Mouse (Mus musculus) G1E (cell line): ENCODE data around the gene Hoxc11. TPM values are rescaled to one million over a fixed set of nuclear protein-coding genes. Genes with fewer than 3 reads are reported as not detected.

Experiments
- ATAC-seq: 2 replicates; pipeline ENCODE4 v1.8.0; 2016; ENCODE audit warnings: mild to moderate bottlenecking; ENCODE audit not compliant: insufficient number of reproducible peaks, poor library complexity, low FRiP score, severe bottlenecking; ENCODE audit errors: extremely low read depth
- DNase-seq: peaks from one replicate; pipeline ENCODE4 v3.0.0; 2012; ENCODE audit warnings: low spot score
- H3K27me3 ChIP-seq: 2 replicates; pipeline ENCODE4 v1.6.1; 2012; ENCODE audit warnings: mild to moderate bottlenecking, low read length, inconsistent platforms; ENCODE audit not compliant: insufficient read depth
- H3K36me3 ChIP-seq: replicated peaks from 2 replicates; pipeline ENCODE3; 2012; ENCODE audit warnings: mild to moderate bottlenecking, inconsistent platforms
- H3K4me1 ChIP-seq: 2 replicates; pipeline ENCODE4 v1.6.1; 2012; ENCODE audit warnings: low read depth, low read length, inconsistent platforms, mixed read lengths; ENCODE audit not compliant: insufficient read depth
- H3K4me3 ChIP-seq: 2 replicates; pipeline ENCODE4 v1.5.1; 2012; ENCODE audit warnings: low read depth, mild to moderate bottlenecking, inconsistent platforms, low read length, moderate library complexity, mixed read lengths
- H3K9me3 ChIP-seq: replicated peaks from 2 replicates; pipeline ENCODE4 v1.6.1; 2012; ENCODE audit warnings: inconsistent platforms
- CTCF ChIP-seq: IDR thresholded peaks from 2 replicates; pipeline ENCODE4 v1.5.1; 2012; ENCODE audit warnings: low read depth, low read length, inconsistent platforms, mixed read lengths
- GATA1 ChIP-seq: IDR thresholded peaks from 2 replicates; pipeline ENCODE4 v1.6.1; 2012; ENCODE audit warnings: borderline replicate concordance, low read length, inconsistent platforms, mixed read lengths
- GATA2 ChIP-seq: IDR thresholded peaks from 2 replicates; pipeline ENCODE4 v1.6.1; 2012; ENCODE audit warnings: low read depth, low read length, inconsistent platforms, borderline replicate concordance
- POLR2AphosphoS5 ChIP-seq: IDR thresholded peaks from 2 replicates; pipeline ENCODE4 v1.6.1; 2012; ENCODE audit warnings: low read depth, low read length, inconsistent platforms; ENCODE audit not compliant: insufficient replicate concordance
- TAL1 ChIP-seq: conservative IDR thresholded peaks from 2 replicates; pipeline ENCODE4 v1.6.1; 2012; ENCODE audit warnings: low read depth, low read length, inconsistent platforms, mixed read lengths
- polyA plus RNA-seq: library from polyadenylated mRNA; stranded (reverse); fragments of >175 nt; gene quantifications from 2 replicates; pipeline ENCODE4 v1.2.3, GENCODE M21; 2012
- total RNA-seq, 2 experiments: library from RNA; stranded (forward) in 1 of 2; stranded (reverse) in 1 of 2; fragments of 200-1000 nt in 1 of 2; fragments of >200 nt in 1 of 2; fragmentation: Nextera tagmentation in 1 of 2; gene quantifications; 2 replicates each; pipeline ENCODE4 v1.2.3; 2014 to 2017

Gene Hoxc11
- total and polyA plus RNA-seq, 3 experiments = 0.22 TPM; not detected in 2

DNA sequence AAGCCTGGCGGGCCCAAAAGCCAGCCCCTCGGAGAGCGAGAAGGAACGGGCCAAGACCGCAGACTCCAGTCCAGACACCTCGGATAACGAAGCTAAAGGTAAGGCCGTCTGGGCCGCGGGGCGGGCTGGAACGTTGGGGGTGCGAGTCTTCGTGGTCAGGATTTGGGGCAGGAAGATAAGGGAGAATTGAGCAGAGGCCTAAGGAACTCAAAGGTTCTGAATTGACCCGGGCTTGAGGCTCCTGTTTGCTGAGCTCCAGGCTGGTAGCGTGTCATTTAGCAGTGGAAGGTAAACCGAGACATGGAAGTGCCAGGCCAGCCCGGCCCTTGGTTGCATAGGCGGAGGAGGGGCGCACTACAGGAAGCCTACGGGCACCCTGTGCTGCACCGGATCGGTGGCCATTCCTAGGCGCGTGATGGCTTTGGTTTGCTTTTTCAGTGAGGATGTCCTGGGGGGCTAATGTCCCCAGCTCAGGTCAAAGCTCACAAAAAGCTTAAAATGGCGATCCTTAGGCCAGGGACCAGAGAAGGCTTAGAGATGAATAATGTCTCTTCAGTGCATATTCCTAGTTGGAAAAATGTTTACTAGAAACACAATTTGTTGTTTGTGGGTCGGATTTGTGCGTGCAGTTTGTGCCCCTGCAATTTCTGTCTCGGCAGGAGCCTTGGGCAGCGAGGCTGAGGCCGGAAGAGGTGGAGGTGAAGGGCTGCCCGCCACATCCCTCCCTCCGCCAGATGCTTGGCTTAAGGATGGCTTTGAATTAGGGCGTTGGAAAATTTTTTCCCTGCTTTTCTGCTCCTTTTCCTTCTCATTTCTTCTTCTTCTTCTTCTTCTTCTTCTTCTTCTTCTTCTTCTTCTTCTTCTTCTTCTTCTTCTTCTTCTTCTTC, 13.5 kb downstream of the Hoxc11 start:
- H3K9me3 ChIP-seq = no peaks in the 10 kb centered on the region
- TF ChIP-seq TAL1 (no peak), POLR2AphosphoS5 (no peak), CTCF (no peak), GATA2 (no peak), GATA1 (no peak)
- no peak for DNase-seq
- peaks cover 92% of the 10 kb centered on the region for H3K27me3 ChIP-seq
- ATAC-seq = no peak
- peak overlapping the region; percentile 65; the same call in 1 of the 2 replicates for H3K4me3 ChIP-seq
- no peaks in the 10 kb centered on the region for H3K36me3 ChIP-seq
- peaks cover 47% of the 10 kb centered on the region for H3K4me1 ChIP-seq

- H3K4me3 ChIP-seq = no peak overlapping the region
- H3K4me1 ChIP-seq = peaks cover 39% of the 10 kb centered on the region
- DNase-seq (no peak), ATAC-seq (no peak)
- H3K9me3 ChIP-seq = no peaks in the 10 kb centered on the region
- H3K36me3 ChIP-seq = no peaks in the 10 kb centered on the region
- H3K27me3 ChIP-seq = peaks cover 92% of the 10 kb centered on the region
- TF ChIP-seq GATA1 (no peak), TAL1 (no peak), CTCF (no peak), GATA2 (no peak), POLR2AphosphoS5 (no peak)
Observed at GRCm38 (mm10) chr15:102969296-102969695, 15.1 kb downstream of the Hoxc11 start.

DNA sequence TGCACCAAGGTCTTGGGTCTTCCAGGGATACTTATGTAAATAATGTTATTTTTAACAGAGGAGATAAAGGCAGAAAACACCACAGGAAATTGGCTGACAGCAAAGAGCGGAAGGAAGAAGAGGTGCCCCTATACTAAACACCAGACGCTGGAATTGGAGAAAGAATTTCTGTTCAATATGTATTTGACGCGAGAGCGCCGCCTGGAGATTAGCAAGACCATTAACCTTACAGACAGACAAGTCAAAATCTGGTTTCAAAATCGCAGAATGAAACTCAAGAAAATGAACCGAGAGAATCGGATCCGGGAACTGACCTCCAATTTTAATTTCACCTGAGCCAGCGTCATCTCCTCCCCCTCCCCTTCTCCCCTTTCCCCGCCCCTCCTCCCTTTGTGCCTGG, 16.5 kb downstream of the Hoxc11 start:
- Histone ChIP-seq H3K9me3 (no peaks in the 10 kb centered on the region), H3K4me3 (no peak overlapping the region), H3K36me3 (no peaks in the 10 kb centered on the region), H3K27me3 (peaks cover 90% of the 10 kb centered on the region), H3K4me1 (peaks cover 42% of the 10 kb centered on the region)
- TF ChIP-seq GATA1 (no peak), CTCF (no peak), GATA2 (no peak), TAL1 (no peak), POLR2AphosphoS5 (no peak)
- DNase-seq (no peak), ATAC-seq (no peak)

DNA sequence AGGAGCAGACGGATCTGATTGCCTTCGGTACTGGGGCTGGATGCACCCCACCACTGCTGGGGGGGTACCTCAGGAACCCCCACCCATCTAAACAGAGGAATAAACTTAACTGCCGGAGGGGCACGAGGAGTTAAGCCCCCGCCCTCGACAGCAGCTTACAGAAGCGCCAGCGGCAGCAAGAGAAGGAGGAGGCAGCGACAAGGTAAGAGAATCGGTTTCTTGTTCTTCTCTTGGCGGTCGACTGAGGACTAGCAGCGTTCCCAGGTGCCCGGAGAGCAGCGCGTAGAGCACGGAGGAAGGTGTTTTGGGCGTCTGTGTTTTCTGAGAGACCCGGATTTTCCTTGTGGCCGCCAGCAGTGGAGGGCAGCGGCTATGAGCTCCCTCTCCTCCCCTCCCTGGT, 18.0 kb downstream of the Hoxc11 start:
- TF ChIP-seq GATA2 = no peak
- TF ChIP-seq TAL1 = no peak
- no peak for TF ChIP-seq POLR2AphosphoS5
- no peak for TF ChIP-seq GATA1
- no peak for TF ChIP-seq CTCF
- no peak overlapping the region for H3K4me3 ChIP-seq
- H3K27me3 ChIP-seq = peaks cover 84% of the 10 kb centered on the region
- DNase-seq (no peak), ATAC-seq (no peak)
- H3K4me1 ChIP-seq = peaks cover 43% of the 10 kb centered on the region
- no peaks in the 10 kb centered on the region for H3K9me3 ChIP-seq
- H3K36me3 ChIP-seq = no peaks in the 10 kb centered on the region

DNA sequence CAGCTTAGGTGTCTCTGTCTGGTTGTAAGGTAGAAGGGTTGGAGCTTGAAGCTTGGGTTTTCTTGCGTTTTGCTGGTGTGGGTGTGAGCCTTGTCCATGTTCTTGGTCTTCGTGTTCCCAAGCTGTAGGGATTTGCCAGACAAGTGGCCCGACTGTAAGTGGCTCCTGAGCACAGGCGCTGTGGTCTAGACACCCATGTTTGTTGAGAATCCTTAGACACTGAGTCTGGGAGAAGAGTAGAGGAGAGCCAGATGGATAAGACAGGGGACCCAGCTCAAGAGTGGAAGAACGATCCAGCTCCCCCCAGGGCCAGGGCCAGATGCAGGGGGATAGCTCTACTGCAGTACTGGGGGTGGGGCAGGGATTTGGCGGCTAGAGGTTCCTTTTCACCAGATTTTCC, 18.5 kb downstream of the Hoxc11 start:
- H3K27me3 ChIP-seq = peaks cover 79% of the 10 kb centered on the region
- no peak overlapping the region for H3K4me3 ChIP-seq
- H3K9me3 ChIP-seq = no peaks in the 10 kb centered on the region
- no peak for ATAC-seq
- peaks cover 43% of the 10 kb centered on the region for H3K4me1 ChIP-seq
- no peak for DNase-seq
- TF ChIP-seq GATA2 (no peak), CTCF (no peak), TAL1 (no peak), POLR2AphosphoS5 (no peak), GATA1 (no peak)
- no peaks in the 10 kb centered on the region for H3K36me3 ChIP-seq

DNA sequence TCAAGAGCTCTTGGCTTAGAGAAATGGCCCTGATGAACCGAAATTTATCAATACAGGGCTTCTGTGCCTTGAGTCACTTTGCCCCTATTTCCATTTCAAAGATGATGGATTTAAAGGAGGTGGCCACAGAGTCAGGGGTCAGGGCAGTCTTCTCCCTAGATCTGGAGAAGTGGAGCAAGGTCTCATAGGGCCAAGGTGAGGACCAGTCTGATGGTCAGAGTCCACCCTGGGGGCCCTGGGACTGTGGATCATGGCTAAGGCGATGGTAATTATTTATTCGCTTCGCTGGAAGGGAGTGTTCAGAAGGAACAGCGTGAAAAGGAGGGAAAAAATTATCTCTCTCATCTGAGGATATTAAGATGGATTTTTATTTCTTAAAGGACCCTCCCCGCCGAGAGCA, 20.8 kb downstream of the Hoxc11 start:
- no peak overlapping the region for H3K4me3 ChIP-seq
- TF ChIP-seq POLR2AphosphoS5 (no peak), GATA1 (no peak), CTCF (no peak), GATA2 (no peak), TAL1 (no peak)
- H3K9me3 ChIP-seq = no peaks in the 10 kb centered on the region
- DNase-seq = no peak
- H3K27me3 ChIP-seq = peaks cover 59% of the 10 kb centered on the region
- no peak for ATAC-seq
- no peaks in the 10 kb centered on the region for H3K36me3 ChIP-seq
- peaks cover 65% of the 10 kb centered on the region for H3K4me1 ChIP-seq
